Mouse (Mus musculus) heart, adult 11 months (tissue): ENCODE measurements at regions not wholly inside any gene's neighbourhood (a gene's known extent, or its start where the extent isn't known, plus 50 kb on each side); places are given as distances from the start of the nearest gene placed in this dataset.

Experiments used
- DNase-seq: peaks from one replicate; pipeline ENCODE4 v3.0.0; 2022

- no peak for DNase-seq
Measured at GRCm38 (mm10) chr4:101340741-101341140, 75.7 kb upstream of the Jak1 start.

- peak; percentile 66 for DNase-seq
Measured at GRCm38 (mm10) chr4:101338211-101338610, 73.1 kb upstream of the Jak1 start.

GRCm38 (mm10) chr4:101336811-101337210 lies 71.7 kb upstream of the Jak1 start:
- peak; percentile 92 for DNase-seq

GRCm38 (mm10) chr4:101336371-101336770 lies 71.3 kb upstream of the Jak1 start:
- DNase-seq: peak; percentile 74

GRCm38 (mm10) chr4:101333868-101334267 lies 68.8 kb upstream of the Jak1 start:
- peak; percentile 74 for DNase-seq

GRCm38 (mm10) chr4:101333036-101333435 lies 68.0 kb upstream of the Jak1 start:
- peak; percentile 97 for DNase-seq

- peak; percentile 90 for DNase-seq
Measured at GRCm38 (mm10) chr4:101331231-101331630, 66.1 kb upstream of the Jak1 start.

GRCm38 (mm10) chr4:101329060-101329459 lies 64.0 kb upstream of the Jak1 start:
- DNase-seq: peak; percentile 74

- DNase-seq: peak; percentile 67
Measured at GRCm38 (mm10) chr4:101326067-101326466, 61.0 kb upstream of the Jak1 start.

- no peak for DNase-seq
Measured at GRCm38 (mm10) chr4:101321731-101322130, 56.6 kb upstream of the Jak1 start.

- no peak for DNase-seq
Measured at GRCm38 (mm10) chr4:101320587-101320986, 55.5 kb upstream of the Jak1 start.

- DNase-seq: no peak
Measured at GRCm38 (mm10) chr4:101319681-101320220, 54.7 kb upstream of the Jak1 start.

GRCm38 (mm10) chr4:101318836-101319235 lies 53.8 kb upstream of the Jak1 start:
- DNase-seq: no peak

- DNase-seq: no peak
Measured at GRCm38 (mm10) chr4:101316061-101316460, 51.0 kb upstream of the Jak1 start.
